Mouse (Mus musculus) testis, adult 2 months (tissue): ENCODE results near the gene Gria2.

ENCODE experiments used
- CTCF ChIP-seq: fragments of 200-500 bp; IDR thresholded peaks from 2 replicates; pipeline ENCODE4 v1.5.1; 2012; ENCODE audit warnings: low read depth, mild to moderate bottlenecking, inconsistent platforms, low read length, moderate library complexity; ENCODE audit not compliant: control insufficient read depth, insufficient read depth, insufficient replicate concordance
- POLR2A ChIP-seq: fragments of 200-500 bp; IDR thresholded peaks from 2 replicates; pipeline ENCODE4 v1.6.1; 2012; ENCODE audit warnings: low read depth, mild to moderate bottlenecking, inconsistent platforms, low read length, moderate library complexity; ENCODE audit not compliant: control insufficient read depth

- TF ChIP-seq POLR2A: no peak
- no peak for TF ChIP-seq CTCF
Measured at GRCm38 (mm10) chr3:80781144-80781530, 21.5 kb downstream of the Gria2 start.
